Mouse (Mus musculus): ENCODE data around the gene Helz2.

Helz2 gene

GRCm38 (mm10) chr2:181238091-181238610 lies 3.7 kb downstream of the Helz2 start:
- no peak for DNase-seq (ENCODE audit: low spot score in 2 of 2)

GRCm38 (mm10) chr2:181237251-181238014 lies 4.4 kb downstream of the Helz2 start:
- DNase-seq (ENCODE audit: low spot score in 2 of 2), result no peak

- no peak for DNase-seq (ENCODE audit: low spot score in 2 of 2)
Measured at GRCm38 (mm10) chr2:181235681-181236566, 5.9 kb downstream of the Helz2 start.

GRCm38 (mm10) chr2:181234680-181235079 lies 7.1 kb downstream of the Helz2 start:
- no peak for DNase-seq (ENCODE audit: low spot score in 2 of 2)

- DNase-seq (ENCODE audit: low spot score in 2 of 2), result no peak
Measured at GRCm38 (mm10) chr2:181233443-181233842, 8.4 kb downstream of the Helz2 start.

GRCm38 (mm10) chr2:181231171-181231570 lies 10.7 kb downstream of the Helz2 start:
- DNase-seq (ENCODE audit: low spot score in 2 of 2), result no peak

- no peak for DNase-seq (ENCODE audit: low spot score in 2 of 2)
Measured at GRCm38 (mm10) chr2:181228335-181228734, 13.5 kb downstream of the Helz2 start.

GRCm38 (mm10) chr2:181227122-181227521 lies 14.7 kb downstream of the Helz2 start:
- DNase-seq (ENCODE audit: low spot score in 2 of 2), result no peak

- no peak for DNase-seq (ENCODE audit: low spot score in 2 of 2)
Measured at GRCm38 (mm10) chr2:181224994-181225393, 16.8 kb downstream of the Helz2 start.

GRCm38 (mm10) chr2:181220361-181220760 lies 21.5 kb downstream of the Helz2 start:
- DNase-seq (ENCODE audit: low spot score in 2 of 2), result no peak

- peak; percentile 94 for DNase-seq (ENCODE audit: low spot score in 2 of 2)
Measured at GRCm38 (mm10) chr2:181219538-181220216, 22.1 kb downstream of the Helz2 start, which contains the start of gene Fndc11. Fndc11 (plus strand) TSS chr2:181220013.

- no peak for DNase-seq (ENCODE audit: low spot score in 2 of 2)
Measured at GRCm38 (mm10) chr2:181218881-181219485, 22.8 kb downstream of the Helz2 start.

GRCm38 (mm10) chr2:181216037-181216436 lies 25.8 kb downstream of the Helz2 start:
- DNase-seq (ENCODE audit: low spot score in 2 of 2), result no peak

GRCm38 (mm10) chr2:181213021-181213445 lies 28.8 kb downstream of the Helz2 start, which contains the start of gene Srms:
Srms (minus strand) TSS chr2:181213185.
- DNase-seq (ENCODE audit: low spot score in 2 of 2), result peak in 1 of 2 experiments; percentile 46

GRCm38 (mm10) chr2:181212389-181213020 lies 29.3 kb downstream of the Helz2 start:
- no peak for DNase-seq (ENCODE audit: low spot score in 2 of 2)

- peak in 1 of 2 experiments; percentile 25 for DNase-seq (ENCODE audit: low spot score in 2 of 2)
Measured at GRCm38 (mm10) chr2:181206118-181206517, 35.7 kb downstream of the Helz2 start.

GRCm38 (mm10) chr2:181205678-181206077 lies 36.1 kb downstream of the Helz2 start:
- no peak for DNase-seq (ENCODE audit: low spot score in 2 of 2)

GRCm38 (mm10) chr2:181202886-181203285 lies 38.9 kb downstream of the Helz2 start:
- DNase-seq (ENCODE audit: low spot score in 2 of 2), result no peak

- DNase-seq (ENCODE audit: low spot score in 2 of 2), result no peak
Measured at GRCm38 (mm10) chr2:181202422-181202821, 39.4 kb downstream of the Helz2 start, which contains the start of gene Ptk6. Ptk6 (minus strand) TSS chr2:181202789.

GRCm38 (mm10) chr2:181201606-181202005 lies 40.2 kb downstream of the Helz2 start:
- no peak for DNase-seq (ENCODE audit: low spot score in 2 of 2)
